Mouse (Mus musculus): Measurements from ENCODE around the gene Spi1.

DNA sequence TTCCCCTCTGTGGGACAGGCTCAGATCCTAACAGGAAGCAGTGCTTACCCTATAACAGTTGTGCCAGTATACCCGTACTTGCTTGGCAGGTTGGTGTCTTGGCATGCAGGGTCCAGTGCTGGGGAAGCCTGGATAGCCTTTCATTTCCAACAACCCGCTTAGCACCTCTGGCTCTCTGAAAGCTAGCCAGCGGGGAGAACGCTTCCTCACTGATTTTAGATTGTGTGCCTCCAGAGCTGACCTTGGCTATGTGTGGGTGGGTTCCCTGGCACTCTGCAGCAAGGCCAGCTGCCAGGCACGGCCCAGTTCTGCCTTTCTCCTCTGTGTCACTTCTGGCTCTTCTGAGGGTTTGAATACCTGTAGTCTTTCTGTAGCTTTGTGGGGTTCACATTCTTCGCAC lies 47.9 kb downstream of the Spi1 start:
- no peak for TF ChIP-seq CTCF (IDR thresholded peaks at IDR 0.05; ENCODE audit: low read depth, low read length)
- no peak for TF ChIP-seq POLR2A (IDR thresholded peaks at IDR 0.05; ENCODE audit: extremely low read depth, insufficient read depth, low read length)

Measured in liver, adult 2 months (tissue).